Mouse (Mus musculus) spleen, adult 2 months (tissue): ENCODE data around the gene Rnps1.
"Not testable (repeated sequence)": the region's sequence is repeated elsewhere in the genome, so short reads cannot be mapped to it uniquely, and the experiment has no call there.

ENCODE experiments used
- CTCF ChIP-seq: fragments of 200-500 bp; IDR thresholded peaks from 2 replicates; pipeline ENCODE4 v1.5.1; 2011; ENCODE audit warnings: mild to moderate bottlenecking, inconsistent platforms; ENCODE audit not compliant: insufficient read depth, insufficient read length, insufficient replicate concordance; ENCODE audit errors: extremely low read depth
- POLR2A ChIP-seq: fragments of 200-500 bp; IDR thresholded peaks from 2 replicates; pipeline ENCODE4 v1.6.1; 2011; ENCODE audit warnings: low read depth, low read length, inconsistent platforms

DNA sequence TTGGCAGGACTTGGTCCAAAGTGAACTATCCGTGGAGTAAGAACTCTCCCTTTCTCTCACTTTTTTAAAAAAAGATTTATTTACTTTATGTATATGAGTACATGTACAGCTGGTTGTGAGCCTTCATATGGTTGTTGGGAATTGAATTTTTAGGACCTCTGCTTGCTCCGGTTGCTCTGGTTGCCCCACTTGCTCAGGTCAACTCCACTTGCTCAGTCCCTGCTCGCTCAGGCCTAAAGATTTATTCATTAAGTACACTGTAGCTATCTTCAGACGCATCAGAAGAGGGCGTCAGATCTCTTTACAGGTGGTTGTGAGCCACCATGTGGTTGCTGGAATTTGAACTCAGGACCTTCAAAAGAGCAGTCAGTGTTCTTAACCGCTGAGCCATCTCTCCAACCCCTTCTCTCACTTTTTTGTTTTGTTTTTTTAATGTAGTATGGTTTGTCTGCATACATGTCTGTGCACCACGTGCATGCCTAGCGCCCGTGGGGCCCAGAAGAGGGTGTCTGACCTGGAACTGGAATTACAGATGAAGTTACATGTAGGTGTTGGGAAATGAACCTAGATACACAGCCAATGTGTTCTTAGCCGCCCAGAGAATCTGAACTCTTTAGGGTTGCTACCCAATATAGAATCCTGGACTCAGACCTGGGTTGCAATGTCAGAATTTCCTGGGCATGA, 41.3 kb downstream of the Rnps1 start:
- TF ChIP-seq POLR2A, CTCF: not testable (repeated sequence)
